Mouse (Mus musculus) monocyte, adult 5-6 weeks (primary cell): ENCODE measurements around the gene Odf4. TPM values are rescaled to one million over a fixed set of nuclear protein-coding genes. Genes with fewer than 3 reads are reported as not detected.
"Not testable (repeated sequence)": the region's sequence is repeated elsewhere in the genome, so short reads cannot be mapped to it uniquely, and the experiment has no call there.

Experiments
- ATAC-seq: fragments of 153-309, 156-312 bp; replicated peaks from 2 replicates; pipeline ENCODE4 v1.8.0; 2017; ENCODE audit warnings: mild to moderate bottlenecking; ENCODE audit not compliant: low TSS enrichment, insufficient number of reproducible peaks, severe bottlenecking, poor library complexity, low FRiP score
- total RNA-seq: library from RNA; stranded (forward); fragments of 200-1000, 200-491, 200-594 nt; gene quantifications from 3 replicates; pipeline ENCODE4 v1.2.3, GENCODE M21; 2017

Odf4 gene
- total RNA-seq: not detected in 3 replicates

- ATAC-seq: no peak
Measured at GRCm38 (mm10) chr11:68926981-68927380, at the start of gene Odf4. TSS of gene Odf4 (minus strand) at chr11:68927081.

DNA sequence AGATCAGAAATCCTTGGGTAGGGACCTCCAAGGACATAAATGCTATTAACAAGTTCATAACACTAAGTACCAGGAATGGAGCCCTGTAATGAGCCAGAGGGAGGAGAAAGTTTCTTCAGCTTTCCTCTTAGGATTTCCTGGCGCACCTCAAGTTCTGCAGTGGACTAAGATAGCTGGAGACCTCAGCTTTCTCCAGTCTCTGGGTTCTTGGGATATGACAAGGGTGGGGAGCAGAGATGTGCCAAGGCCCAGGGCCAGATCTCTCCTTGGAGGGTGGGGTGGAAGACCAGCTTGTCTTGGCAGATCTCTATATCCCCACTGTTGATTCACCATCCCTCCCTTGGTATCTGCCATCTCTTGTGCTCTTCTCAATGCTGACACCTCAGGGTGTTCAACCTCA, 48.7 kb upstream of the Odf4 start:
- no peak for ATAC-seq

GRCm38 (mm10) chr11:68975085-68975484, 48.2 kb upstream of the Odf4 start, which contains the start of gene Rangrf:
TSS of gene Rangrf (minus strand) at chr11:68975185.
- no peak for ATAC-seq

DNA sequence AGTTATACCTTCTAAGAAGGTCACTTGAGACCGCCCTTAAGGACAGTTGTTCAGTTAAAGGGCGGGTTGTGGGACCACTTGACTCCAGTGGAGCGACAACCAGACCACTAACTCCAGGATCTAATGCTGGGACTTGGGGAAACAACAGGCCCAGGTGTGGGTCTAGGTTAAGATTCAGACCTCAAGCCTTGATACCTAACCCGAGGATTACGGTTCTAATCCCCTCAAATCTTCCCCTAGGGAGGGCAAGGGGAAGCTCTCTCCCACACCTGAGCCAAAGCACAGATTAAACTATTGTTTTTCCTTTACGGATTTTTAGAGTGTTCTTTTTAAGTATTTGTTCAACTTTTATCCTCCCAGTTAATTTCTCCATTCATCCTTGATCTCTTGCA, 47.2 kb upstream of the Odf4 start:
- ATAC-seq: 0 out of 2 replicates have a peak, but pooled peaks have one; percentile 4

DNA sequence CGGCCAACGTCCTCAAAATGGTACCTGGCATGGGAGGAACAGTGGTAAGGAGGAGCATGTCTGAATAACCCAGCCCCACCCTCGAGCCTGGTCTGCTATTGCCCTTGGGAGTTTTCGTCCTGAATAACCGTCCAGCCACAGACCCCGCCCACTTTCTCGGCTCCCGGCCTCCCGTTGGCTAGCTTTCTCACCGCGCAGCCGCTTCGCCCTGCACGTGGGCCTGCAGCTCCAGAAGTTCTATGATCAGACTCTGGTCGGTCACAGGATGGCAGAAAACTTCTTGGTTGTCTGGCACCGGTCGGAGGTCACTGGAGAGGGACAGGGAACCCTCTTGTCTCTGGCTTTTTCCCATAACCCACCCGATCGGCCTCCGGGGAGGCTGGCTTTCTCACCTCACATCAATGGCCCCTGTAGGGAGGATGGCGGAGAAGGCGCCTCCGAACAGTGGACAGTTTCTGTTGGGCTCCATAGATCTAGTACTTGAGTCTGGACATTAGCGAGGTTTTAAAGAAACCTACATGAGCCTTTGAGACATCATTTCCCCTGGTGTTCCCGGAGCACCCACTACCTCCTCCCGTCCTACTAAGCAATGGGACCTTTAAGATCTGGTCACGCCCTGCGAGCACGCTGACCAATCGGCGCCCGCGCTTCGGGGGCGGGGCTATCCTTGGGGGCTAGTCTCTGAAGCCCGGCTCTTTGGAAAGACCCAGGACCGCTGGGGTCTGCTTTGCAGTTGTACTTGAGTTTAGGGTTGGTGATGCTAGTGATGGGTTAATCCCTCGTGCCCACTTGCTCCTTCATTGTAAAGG, 46.6 kb upstream of the Odf4 start:
- ATAC-seq: peak; percentile 71

DNA sequence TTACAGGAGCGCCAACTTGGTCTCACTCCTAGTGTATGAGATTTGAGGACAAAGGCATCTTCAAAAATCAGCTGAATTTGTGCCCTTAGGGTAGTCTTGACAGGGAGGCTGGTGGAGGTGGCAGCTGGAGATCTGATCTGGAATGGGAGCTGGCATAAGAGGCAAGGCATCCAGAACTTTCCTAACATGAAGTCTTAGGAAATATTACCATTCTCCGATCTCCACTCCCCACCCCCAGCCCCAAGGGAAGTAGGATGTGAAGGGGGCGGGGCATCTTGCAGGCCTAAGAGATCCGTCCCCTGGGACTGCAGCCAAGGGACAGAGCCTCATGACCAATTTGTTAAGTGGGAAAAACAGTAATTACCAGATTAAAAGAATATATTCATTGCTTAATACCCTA, 43.4 kb upstream of the Odf4 start:
- ATAC-seq: no peak

GRCm38 (mm10) chr11:68968752-68969151, 41.9 kb upstream of the Odf4 start:
- no peak for ATAC-seq

GRCm38 (mm10) chr11:68967337-68968282, 40.7 kb upstream of the Odf4 start, which contains the start of gene Slc25a35:
TSS of gene Slc25a35 (plus strand) at chr11:68968131.
- ATAC-seq: peak; percentile 92

GRCm38 (mm10) chr11:68966554-68966953, 39.7 kb upstream of the Odf4 start:
- ATAC-seq: no peak

- ATAC-seq: peak; percentile 61; the same call in 1 of the 2 replicates
Measured at GRCm38 (mm10) chr11:68965845-68966244, 39.0 kb upstream of the Odf4 start.

DNA sequence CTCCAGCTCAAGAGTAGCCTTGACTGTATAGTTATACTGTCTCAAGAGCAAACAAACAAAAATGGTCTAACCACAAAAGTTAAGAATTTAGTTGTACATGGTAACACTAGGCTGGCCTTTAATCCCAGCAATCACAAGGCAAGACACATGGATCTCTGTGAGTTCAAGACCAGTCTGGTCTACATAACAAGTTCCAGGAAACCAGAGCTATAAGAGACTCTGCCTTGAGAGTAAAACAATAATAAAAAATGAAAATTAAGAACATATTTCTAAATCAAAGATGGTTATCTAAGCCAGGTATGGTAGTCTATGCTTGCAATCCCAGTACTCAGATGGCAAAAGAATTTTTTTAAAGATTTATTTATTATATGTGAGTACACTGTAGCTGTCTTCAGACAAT, 38.2 kb upstream of the Odf4 start:
- no peak for ATAC-seq

- ATAC-seq: no peak
Measured at GRCm38 (mm10) chr11:68963405-68963804, 36.5 kb upstream of the Odf4 start.

DNA sequence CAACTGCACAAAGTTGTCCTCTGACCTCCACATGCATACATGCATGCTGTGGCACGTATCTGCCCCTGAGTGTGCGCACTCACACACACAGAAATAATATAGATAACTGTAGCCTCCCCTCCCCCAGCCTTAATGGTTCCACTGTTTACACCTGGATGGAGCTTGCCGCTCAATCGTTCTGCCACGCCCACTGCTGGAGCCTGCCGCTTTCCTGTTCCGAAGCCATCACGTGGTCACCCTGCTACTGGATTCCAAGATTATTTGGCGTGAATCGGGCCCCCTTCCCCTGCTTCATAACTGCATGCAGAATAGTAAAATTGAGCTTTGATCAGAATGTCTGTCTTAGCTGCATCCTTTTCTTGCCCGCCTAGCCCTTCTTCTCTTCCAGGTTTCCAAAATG, 35.3 kb upstream of the Odf4 start:
- not testable (repeated sequence) for ATAC-seq

GRCm38 (mm10) chr11:68961596-68961995, 34.7 kb upstream of the Odf4 start:
- no peak for ATAC-seq

GRCm38 (mm10) chr11:68957971-68958370, 31.1 kb upstream of the Odf4 start:
- ATAC-seq: no peak

DNA sequence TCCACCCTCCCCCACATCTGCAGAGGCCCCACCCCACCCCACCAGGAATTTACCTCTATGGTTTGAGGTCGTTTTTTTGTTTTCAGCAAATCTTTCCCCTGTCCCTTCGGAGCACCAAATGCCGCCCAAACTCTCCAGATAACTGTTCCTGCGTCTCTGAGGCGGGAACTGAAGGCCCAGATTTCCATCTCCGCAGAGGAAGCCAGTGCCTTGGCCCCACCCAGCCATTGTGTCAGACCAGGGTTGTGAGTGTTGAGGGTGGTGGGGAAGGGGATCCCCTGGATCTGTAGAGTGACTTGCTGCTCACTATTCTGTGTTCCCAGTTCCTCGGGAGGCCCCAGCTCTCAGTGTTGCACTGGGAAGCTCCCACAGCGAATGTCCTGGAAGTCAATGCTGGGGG, 30.4 kb upstream of the Odf4 start, which contains the start of gene Arhgef15:
Gene Arhgef15, minus strand, starts transcription at position 173 of the 400 bp plus-strand sequence.
- ATAC-seq: no peak

GRCm38 (mm10) chr11:68956697-68957096, 29.8 kb upstream of the Odf4 start:
- no peak for ATAC-seq

DNA sequence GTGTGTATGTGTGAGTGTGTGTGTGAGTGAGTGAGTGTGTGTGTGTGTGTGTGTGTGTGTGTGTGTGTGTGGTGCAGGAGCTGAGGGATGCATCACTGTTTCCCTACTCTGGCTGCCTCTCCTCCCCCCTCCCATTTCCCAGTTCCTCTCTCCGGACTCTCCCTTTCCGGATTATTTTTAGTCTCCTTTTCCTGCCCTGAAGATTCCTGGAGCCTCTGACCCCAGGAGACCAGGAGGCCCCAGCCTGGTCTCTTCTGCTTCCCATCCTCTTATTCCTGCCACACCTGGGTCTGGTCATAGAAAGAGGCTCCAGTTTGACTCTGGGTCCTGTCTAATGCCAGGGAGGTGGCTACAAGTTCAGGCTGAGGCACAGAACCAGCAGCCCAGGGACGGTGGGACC, 29.2 kb upstream of the Odf4 start:
- no peak for ATAC-seq

- no peak for ATAC-seq
Measured at GRCm38 (mm10) chr11:68955473-68955872, 28.6 kb upstream of the Odf4 start.
